Mouse (Mus musculus) midbrain, embryonic 11.5 days (tissue): ENCODE data around the gene Prrt2. TPM values are rescaled to one million over a fixed set of nuclear protein-coding genes. Genes with fewer than 3 reads are reported as not detected.

Experiments used
- ATAC-seq: fragments of 200-750 bp; cut with Nextera tagmentation; 2 replicates; pipeline ENCODE4 v1.8.0; 2017; ENCODE audit warnings: moderate TSS enrichment, moderate library complexity; ENCODE audit not compliant: low FRiP score
- DNase-seq: peaks from one replicate; pipeline ENCODE4 v3.0.0; 2015; ENCODE audit warnings: low spot score; ENCODE audit errors: missing footprints
- H3K27ac ChIP-seq: fragments of 300-500 bp; sonication (generic); 2 replicates; pipeline ENCODE4 v1.5.1; 2014; ENCODE audit warnings: low read depth, low read length
- H3K27me3 ChIP-seq: fragments of 300-500 bp; sonication (generic); 2 replicates; pipeline ENCODE4 v1.6.1; 2014; ENCODE audit warnings: mild to moderate bottlenecking, low read length, moderate library complexity, mixed read lengths; ENCODE audit not compliant: control insufficient read depth, insufficient read depth
- H3K36me3 ChIP-seq: fragments of 300-500 bp; sonication (generic); 2 replicates; pipeline ENCODE4 v1.6.1; 2014; ENCODE audit warnings: mild to moderate bottlenecking, low read length, moderate library complexity, mixed read lengths; ENCODE audit not compliant: control insufficient read depth, insufficient read depth
- H3K4me1 ChIP-seq: fragments of 300-500 bp; sonication (generic); 2 replicates; pipeline ENCODE4 v1.6.1; 2014; ENCODE audit warnings: low read length; ENCODE audit not compliant: control insufficient read depth, insufficient read depth
- H3K4me2 ChIP-seq: fragments of 300-500 bp; sonication (generic); 2 replicates; pipeline ENCODE4 v1.6.1; 2014; ENCODE audit warnings: mild to moderate bottlenecking, moderate library complexity
- H3K4me3 ChIP-seq: fragments of 300-500 bp; sonication (generic); 2 replicates; pipeline ENCODE4 v1.5.1; 2014; ENCODE audit warnings: low read depth, low read length
- H3K9ac ChIP-seq: fragments of 300-500 bp; sonication (generic); 2 replicates; pipeline ENCODE4 v1.6.1; 2014; ENCODE audit warnings: low read length
- H3K9me3 ChIP-seq: fragments of 300-500 bp; sonication (generic); 2 replicates; pipeline ENCODE4 v1.6.1; 2016; ENCODE audit warnings: low read length; ENCODE audit not compliant: control insufficient read depth
- WGBS: fragments of 180-500 bp; shearing (Covaris S2); extraction: QIAGEN DNeasy Blood & Tissue Kit; methylation state at CpG from one replicate; pipeline ENCODE4 v1.1.7; 2014; 5-methylcytosine and 5-hydroxymethylcytosine counted together
- polyA plus RNA-seq: library from polyadenylated mRNA; unstranded; fragments of >200 nt; fragmentation: Nextera tagmentation; extraction: Ambion mirVana; gene quantifications from 2 replicates; pipeline ENCODE4 v1.2.1, GENCODE M21; 2014

The Prrt2 gene
- 2.6 and 4.0 TPM in 2 replicates for polyA plus RNA-seq

DNA sequence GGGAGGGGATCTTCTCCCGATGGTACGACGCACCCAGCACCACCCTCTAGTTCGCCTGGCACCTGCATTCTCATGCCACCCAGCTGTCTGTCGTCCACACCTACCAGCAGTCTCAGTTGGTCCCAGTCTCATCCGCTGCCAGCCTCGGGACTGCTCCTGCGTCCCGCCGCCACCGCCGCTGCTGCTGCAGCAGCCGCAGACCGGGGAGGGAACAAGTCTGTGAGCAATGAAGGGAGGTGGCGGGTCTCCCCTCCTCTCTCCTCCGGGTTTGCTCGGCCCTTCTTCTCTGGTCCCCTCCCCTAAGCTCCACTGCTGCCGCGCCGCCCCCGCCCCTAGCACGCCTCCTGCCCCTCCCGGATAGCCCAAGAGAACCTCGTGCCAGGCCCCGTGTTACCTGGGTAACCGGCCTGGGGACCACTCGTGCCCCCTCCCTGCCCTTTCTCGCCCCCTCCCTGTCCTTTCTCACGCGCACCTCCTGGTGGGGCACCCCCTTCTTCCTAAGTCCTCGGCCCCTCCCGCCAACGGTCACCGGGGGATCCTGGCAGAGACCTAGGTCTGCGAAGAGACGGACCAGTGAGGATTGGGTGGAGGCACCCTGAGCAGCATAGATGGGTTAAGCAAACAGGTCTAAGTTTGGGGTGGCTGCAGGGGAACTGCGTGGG, at the start of gene Prrt2, which contains the start of gene Gm42742:
Prrt2 (minus strand) TSS at position 311 of the 662 bp plus-strand sequence.
Gm42742 (minus strand) TSS at position 197 of the 662 bp plus-strand sequence.
- under 1% methylated on average over 35 of the region's 37 CpGs for WGBS
- peak within 1 kb of the TSS; percentile 79 for H3K9ac ChIP-seq
- no peaks in the 10 kb centered on the region for H3K9me3 ChIP-seq
- H3K27me3 ChIP-seq: no peaks in the 10 kb centered on the region
- peaks cover 58% of the 10 kb centered on the region for H3K4me1 ChIP-seq
- H3K36me3 ChIP-seq: peaks cover 12% of the 10 kb centered on the region
- peak; percentile 95 for DNase-seq
- peak within 1 kb of the TSS; percentile 72 for H3K27ac ChIP-seq
- peak within 1 kb of the TSS; percentile 86 for H3K4me2 ChIP-seq
- peak within 1 kb of the TSS; percentile 44 for H3K4me3 ChIP-seq
- ATAC-seq: peak; percentile 34

DNA sequence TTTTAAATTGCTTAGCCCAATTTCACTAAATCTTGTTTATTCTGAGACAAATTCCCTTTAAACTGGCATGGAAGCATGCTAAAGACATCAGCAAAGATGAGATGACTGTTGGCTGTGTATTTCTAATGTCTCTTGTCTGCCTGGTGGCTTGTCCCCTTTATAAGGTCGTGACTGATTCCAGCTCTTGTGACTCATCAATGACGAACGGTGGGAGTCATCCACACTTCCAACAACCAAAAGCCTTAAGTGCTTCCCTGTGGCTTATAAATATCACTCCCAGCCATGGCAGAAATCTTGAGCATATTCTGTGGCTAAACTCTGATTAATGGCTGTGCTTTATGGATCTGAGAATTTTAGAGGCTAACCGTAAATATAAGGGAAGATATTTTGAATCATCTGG, 45.3 kb upstream of the Prrt2 start:
- Histone ChIP-seq H3K27me3 (no peaks in the 10 kb centered on the region), H3K36me3 (no peaks in the 10 kb centered on the region), H3K9me3 (no peaks in the 10 kb centered on the region), H3K4me1 (no peaks in the 10 kb centered on the region), H3K9ac (no peak overlapping the region), H3K27ac (no peak overlapping the region), H3K4me2 (no peak overlapping the region), H3K4me3 (no peak overlapping the region)
- WGBS: 88% methylated on average over 4 of the region's 4 CpGs
- ATAC-seq (no peak), DNase-seq (no peak)

DNA sequence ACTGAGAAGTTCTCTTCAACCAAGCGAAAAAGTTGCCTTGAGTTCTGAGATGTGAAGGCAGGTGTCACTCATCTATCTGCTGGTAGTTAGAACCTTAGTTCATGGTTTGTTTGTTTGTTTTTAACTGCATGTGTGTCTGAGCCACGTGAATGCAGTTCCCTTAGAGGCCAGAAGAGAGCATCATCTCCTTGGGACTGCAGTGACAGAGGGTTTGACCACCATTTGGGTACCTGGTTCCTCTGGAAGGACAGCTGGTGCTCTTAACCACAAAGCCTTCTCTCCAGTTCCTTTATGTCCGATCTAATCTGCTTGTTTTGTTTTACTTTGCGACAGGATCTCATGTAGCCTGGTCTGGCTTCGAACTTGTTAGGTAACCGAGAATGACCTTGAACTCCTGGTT, 44.5 kb upstream of the Prrt2 start:
- Histone ChIP-seq H3K4me2 (no peak overlapping the region), H3K4me1 (no peaks in the 10 kb centered on the region), H3K27ac (no peak overlapping the region), H3K27me3 (no peaks in the 10 kb centered on the region), H3K4me3 (no peak overlapping the region), H3K9me3 (no peaks in the 10 kb centered on the region), H3K36me3 (no peaks in the 10 kb centered on the region), H3K9ac (no peak overlapping the region)
- 90% methylated on average over 6 of the region's 6 CpGs for WGBS
- no peak for DNase-seq
- ATAC-seq: no peak

GRCm38 (mm10) chr7:127055026-127055585, 34.1 kb upstream of the Prrt2 start:
- Histone ChIP-seq H3K4me1 (no peaks in the 10 kb centered on the region), H3K4me3 (no peak overlapping the region), H3K27ac (no peak overlapping the region), H3K27me3 (no peaks in the 10 kb centered on the region), H3K36me3 (no peaks in the 10 kb centered on the region), H3K9ac (no peak overlapping the region), H3K9me3 (no peaks in the 10 kb centered on the region), H3K4me2 (no peak overlapping the region)
- ATAC-seq: no peak
- DNase-seq: no peak
- 77% methylated on average over 5 of the region's 5 CpGs for WGBS

GRCm38 (mm10) chr7:127041851-127042672, 21.1 kb upstream of the Prrt2 start, which contains the start of gene Kif22:
Gene Kif22, minus strand, starts transcription at chr7:127042471.
- peak within 1 kb of the TSS; percentile 95 for H3K4me3 ChIP-seq
- under 1% methylated on average over 53 of the region's 53 CpGs for WGBS
- peak; percentile 82 for ATAC-seq
- H3K9ac ChIP-seq: peak within 1 kb of the TSS; percentile 93
- no peaks in the 10 kb centered on the region; the same call in 1 of the 2 replicates for H3K36me3 ChIP-seq
- H3K27me3 ChIP-seq: no peaks in the 10 kb centered on the region
- H3K9me3 ChIP-seq: no peaks in the 10 kb centered on the region
- H3K27ac ChIP-seq: no peak within 1 kb of the TSS; the same call in 1 of the 2 replicates
- H3K4me2 ChIP-seq: peak within 1 kb of the TSS; percentile 84
- DNase-seq: peak; percentile 98
- H3K4me1 ChIP-seq: peaks cover 11% of the 10 kb centered on the region

DNA sequence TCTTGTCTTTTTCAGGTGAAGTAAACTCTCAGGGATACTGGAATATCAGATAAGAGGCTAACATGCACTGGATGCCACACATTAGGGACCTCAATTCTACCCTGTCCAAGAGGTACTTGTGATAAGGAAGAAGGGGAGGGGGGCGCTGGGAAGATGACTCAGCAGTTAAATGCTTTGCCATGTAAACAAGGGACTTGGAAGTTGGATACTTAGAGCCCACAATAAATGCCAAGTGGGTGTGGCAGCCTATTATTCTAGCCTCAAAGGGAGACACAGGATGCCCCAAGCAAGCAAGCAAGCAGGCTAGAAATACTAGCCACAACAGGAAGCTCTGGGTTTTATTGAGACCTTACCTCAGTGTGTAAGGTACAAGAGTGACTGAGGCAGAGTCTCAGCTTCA, 10.2 kb upstream of the Prrt2 start:
- Histone ChIP-seq H3K4me3 (no peak overlapping the region), H3K27me3 (no peaks in the 10 kb centered on the region), H3K4me1 (peaks cover 6% of the 10 kb centered on the region), H3K9ac (no peak overlapping the region), H3K27ac (no peak overlapping the region), H3K9me3 (no peaks in the 10 kb centered on the region), H3K4me2 (no peak overlapping the region), H3K36me3 (peaks cover 25% of the 10 kb centered on the region)
- ATAC-seq (no peak), DNase-seq (no peak)
- 86% methylated on average over 1 of the region's 1 CpGs for WGBS

- WGBS: 97% methylated on average over 1 of the region's 1 CpGs
- H3K4me3 ChIP-seq: no peak overlapping the region
Observed at GRCm38 (mm10) chr7:127030172-127030571, 9.2 kb upstream of the Prrt2 start.

DNA sequence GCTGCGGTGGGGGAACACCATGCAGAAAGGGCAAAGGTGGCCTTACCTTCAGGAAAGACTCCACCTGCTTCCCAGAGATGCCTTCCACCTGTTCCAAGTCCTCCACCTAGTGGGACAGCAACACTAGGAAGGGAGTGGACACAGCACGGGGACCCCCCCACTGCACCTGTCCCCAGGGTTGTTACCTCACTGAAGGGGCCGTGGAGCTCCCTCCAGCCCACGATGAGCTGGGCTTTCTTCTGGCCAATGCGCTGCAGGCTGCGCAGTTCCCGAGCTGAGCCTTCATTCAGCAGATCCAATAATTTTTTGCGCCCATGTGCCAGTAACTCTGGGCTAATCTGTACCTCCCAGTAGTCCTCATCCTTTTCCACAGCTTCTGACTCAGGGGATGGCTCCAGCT, 6.9 kb upstream of the Prrt2 start:
- Histone ChIP-seq H3K4me3 (peak overlapping the region; percentile 99), H3K27me3 (no peaks in the 10 kb centered on the region), H3K27ac (peak overlapping the region; percentile 97), H3K9me3 (no peaks in the 10 kb centered on the region), H3K36me3 (peaks cover 24% of the 10 kb centered on the region), H3K9ac (peak overlapping the region; percentile 60), H3K4me1 (peaks cover 28% of the 10 kb centered on the region), H3K4me2 (peak overlapping the region; percentile 60)
- peak; percentile 5; the same call in 1 of the 2 replicates for ATAC-seq
- no peak for DNase-seq
- 71% methylated on average over 8 of the region's 8 CpGs for WGBS

More at GRCm38 (mm10) chr7:127030172-127030571, 9.2 kb upstream of the Prrt2 start:
- H3K4me1 ChIP-seq: peaks cover 6% of the 10 kb centered on the region
- no peak overlapping the region for H3K4me2 ChIP-seq
- peaks cover 25% of the 10 kb centered on the region for H3K36me3 ChIP-seq
- ATAC-seq (no peak), DNase-seq (no peak)
- H3K27me3 ChIP-seq: no peaks in the 10 kb centered on the region
- H3K9me3 ChIP-seq: no peaks in the 10 kb centered on the region
- no peak overlapping the region for H3K27ac ChIP-seq
- no peak overlapping the region for H3K9ac ChIP-seq
